Mouse (Mus musculus): Measurements from ENCODE around the gene Disp1.

The Disp1 gene

GRCm38 (mm10) chr1:183161057-183161456 lies 60.3 kb downstream of the Disp1 start:
- no peak for DNase-seq

GRCm38 (mm10) chr1:183160188-183160587 lies 61.1 kb downstream of the Disp1 start:
- DNase-seq: no peak

- DNase-seq: no peak
Observed at GRCm38 (mm10) chr1:183159183-183159582, 62.1 kb downstream of the Disp1 start.

- DNase-seq: no peak
Observed at GRCm38 (mm10) chr1:183155600-183155999, 65.7 kb downstream of the Disp1 start.

GRCm38 (mm10) chr1:183154296-183155204 lies 66.8 kb downstream of the Disp1 start:
- DNase-seq: no peak

- DNase-seq: no peak
Observed at GRCm38 (mm10) chr1:183153354-183153753, 68.0 kb downstream of the Disp1 start.

- no peak for DNase-seq
Observed at GRCm38 (mm10) chr1:183151510-183152319, 69.6 kb downstream of the Disp1 start.

GRCm38 (mm10) chr1:183150379-183150840 lies 70.9 kb downstream of the Disp1 start:
- DNase-seq: no peak

- no peak for DNase-seq
Observed at GRCm38 (mm10) chr1:183149571-183150105, 71.7 kb downstream of the Disp1 start.

GRCm38 (mm10) chr1:183147438-183147841 lies 73.9 kb downstream of the Disp1 start:
- no peak for DNase-seq

- no peak for DNase-seq
Observed at GRCm38 (mm10) chr1:183146795-183147194, 74.5 kb downstream of the Disp1 start.

GRCm38 (mm10) chr1:183146102-183146735 lies 75.1 kb downstream of the Disp1 start:
- no peak for DNase-seq

GRCm38 (mm10) chr1:183144602-183145205 lies 76.6 kb downstream of the Disp1 start:
- DNase-seq: no peak

GRCm38 (mm10) chr1:183143246-183143645 lies 78.1 kb downstream of the Disp1 start:
- DNase-seq: no peak

GRCm38 (mm10) chr1:183142566-183142965 lies 78.8 kb downstream of the Disp1 start:
- DNase-seq: no peak

GRCm38 (mm10) chr1:183141329-183141728 lies 80.0 kb downstream of the Disp1 start:
- DNase-seq: no peak

- DNase-seq: no peak
Observed at GRCm38 (mm10) chr1:183140511-183141268, 80.6 kb downstream of the Disp1 start.

GRCm38 (mm10) chr1:183138088-183138487 lies 83.2 kb downstream of the Disp1 start:
- DNase-seq: no peak

GRCm38 (mm10) chr1:183134427-183134826 lies 86.9 kb downstream of the Disp1 start:
- DNase-seq: no peak

GRCm38 (mm10) chr1:183133440-183133839 lies 87.9 kb downstream of the Disp1 start:
- no peak for DNase-seq

- DNase-seq: no peak
Observed at GRCm38 (mm10) chr1:183127246-183127645, 94.1 kb downstream of the Disp1 start.

GRCm38 (mm10) chr1:183123725-183124124 lies 97.6 kb downstream of the Disp1 start:
- no peak for DNase-seq

All from B cell, adult 2 months (primary cell).